Mouse (Mus musculus) heart, adult 18-20 months (tissue): ENCODE measurements at regions not wholly inside any gene's neighbourhood (a gene's known extent, or its start where the extent isn't known, plus 50 kb on each side); places are given as distances from the start of the nearest gene placed in this dataset.

Experiments
- DNase-seq, 2 experiments: peaks; one replicate each; pipeline ENCODE4 v3.0.0; 2021 to 2022; ENCODE audit warnings: mixed read lengths in 1 of 2

DNA sequence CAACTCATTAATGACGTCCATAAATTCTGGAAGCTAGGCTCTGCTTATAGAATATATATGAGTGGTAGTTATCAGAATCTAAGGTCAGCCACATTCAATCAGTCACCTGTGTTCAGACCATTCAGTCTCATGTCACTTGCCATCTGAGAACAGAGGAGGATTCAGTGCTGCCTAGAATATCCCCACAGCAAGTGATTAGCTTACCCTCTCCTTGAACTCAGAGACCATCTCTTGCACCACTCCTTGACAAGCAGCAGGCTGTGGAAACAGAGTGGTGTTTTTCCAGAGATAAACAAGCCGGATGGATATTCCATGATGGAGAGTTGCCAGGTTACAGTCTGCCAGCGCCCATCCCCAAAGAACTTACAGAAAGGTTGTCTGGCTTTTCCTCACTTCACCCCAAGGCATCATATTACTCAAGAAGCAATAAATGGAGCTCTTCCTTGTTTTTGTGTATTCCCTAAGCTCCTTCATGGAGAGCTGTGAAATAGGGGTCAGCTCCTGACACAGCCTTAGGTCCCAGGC is 291.9 kb upstream of the Thbs1 start:
- no peak for DNase-seq

- no peak for DNase-seq
Measured at GRCm38 (mm10) chr2:117820708-117821107, 291.0 kb upstream of the Thbs1 start.

DNA sequence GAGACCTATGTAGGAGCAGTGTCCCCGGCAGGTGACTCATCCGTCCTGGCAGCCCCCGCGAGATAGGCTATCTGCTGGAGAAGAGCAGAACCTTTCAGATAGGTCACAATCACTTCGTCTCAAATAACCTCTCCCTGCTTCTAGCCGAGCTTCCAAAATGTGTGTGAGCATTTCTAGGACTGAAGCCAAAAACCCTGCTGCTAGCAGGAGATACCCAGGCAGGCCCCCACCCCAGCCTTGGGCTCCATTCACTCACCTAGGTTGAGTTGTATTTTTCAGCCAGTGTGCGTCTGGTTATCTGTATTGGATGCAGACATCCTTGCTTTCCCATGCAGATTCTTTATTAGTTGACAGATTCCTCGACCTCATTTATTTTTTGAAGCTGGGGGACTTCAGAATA is 286.6 kb upstream of the Thbs1 start:
- no peak for DNase-seq

DNA sequence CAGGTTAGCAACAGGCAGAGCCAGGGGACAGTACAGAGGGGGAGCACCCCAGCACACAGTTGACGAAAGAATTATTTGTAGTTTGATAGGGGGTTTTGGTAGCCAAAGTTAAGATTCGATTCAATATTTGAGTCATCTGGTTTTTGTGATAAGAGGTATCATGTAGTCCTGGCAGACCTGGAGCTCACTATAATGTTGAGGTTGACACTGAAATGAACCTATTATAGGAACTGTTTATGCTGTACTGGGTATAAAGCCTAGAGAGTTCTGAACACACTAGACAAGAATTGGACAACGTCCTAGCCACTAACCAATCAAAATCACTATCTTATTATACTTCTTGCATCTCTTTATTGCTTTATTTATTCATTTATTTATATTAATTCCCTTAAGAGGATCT is 284.4 kb upstream of the Thbs1 start:
- DNase-seq: no peak

DNA sequence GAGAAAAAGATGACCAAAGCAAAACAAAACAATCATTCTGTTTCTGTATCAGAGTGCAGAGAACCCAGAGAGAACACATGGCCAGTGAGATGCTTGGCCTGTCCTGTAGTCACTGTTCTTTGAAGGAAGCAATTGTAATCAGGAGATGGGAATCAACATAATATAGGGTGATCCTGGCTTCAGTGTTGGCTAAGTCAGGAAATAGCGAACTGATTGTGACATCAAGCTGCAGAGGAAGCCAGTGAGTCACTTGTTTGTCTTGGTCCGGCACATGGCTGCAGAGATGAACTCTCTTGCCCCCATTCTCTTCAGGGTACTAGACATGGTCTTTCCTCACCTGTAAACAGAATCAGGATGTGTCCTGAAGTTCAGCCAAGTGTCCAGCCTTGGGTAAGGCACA is 273.3 kb upstream of the Thbs1 start:
- DNase-seq: peak in 1 of 2 experiments; percentile 78

DNA sequence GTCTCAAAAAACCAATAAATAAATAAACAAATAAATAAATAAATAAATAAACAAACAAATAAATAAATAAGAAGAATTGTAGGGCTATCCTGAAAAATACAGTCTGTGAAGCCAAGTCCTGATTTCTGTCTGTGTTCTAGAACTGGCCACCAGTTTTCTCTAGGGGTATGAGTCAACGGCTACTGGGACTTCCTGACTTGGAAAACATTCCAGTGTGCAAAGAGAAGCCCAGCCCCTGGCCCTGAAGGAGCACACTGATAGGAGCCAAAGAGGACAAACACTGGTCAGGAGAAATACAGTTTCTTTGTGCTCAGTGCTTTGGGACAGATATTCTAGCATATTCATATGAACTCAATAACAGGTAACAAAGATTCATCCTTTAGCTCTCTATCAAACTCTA is 271.3 kb upstream of the Thbs1 start:
- peak; percentile 78 to 89 for DNase-seq

- no peak for DNase-seq
Measured at GRCm38 (mm10) chr2:117842309-117842986, 269.2 kb upstream of the Thbs1 start.

DNA sequence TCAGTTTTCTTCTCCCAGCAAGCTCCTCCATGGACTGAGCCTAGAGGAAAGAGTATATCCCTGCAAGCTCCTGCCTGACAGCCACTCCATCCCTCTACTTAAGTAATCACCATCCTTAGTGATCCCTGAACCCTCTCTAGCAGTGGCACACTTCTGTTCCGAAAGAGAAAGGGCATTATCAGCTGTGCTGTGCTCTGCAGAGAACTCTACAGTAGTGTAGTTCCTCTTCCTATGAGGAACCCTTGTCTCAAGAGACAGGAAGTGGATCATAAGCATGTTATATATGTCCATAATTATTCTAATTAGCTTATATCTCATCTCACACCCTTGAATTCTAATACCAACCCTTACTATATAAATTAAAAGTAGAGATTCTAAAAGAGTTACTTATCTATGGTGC is 259.2 kb upstream of the Thbs1 start:
- no peak for DNase-seq

DNA sequence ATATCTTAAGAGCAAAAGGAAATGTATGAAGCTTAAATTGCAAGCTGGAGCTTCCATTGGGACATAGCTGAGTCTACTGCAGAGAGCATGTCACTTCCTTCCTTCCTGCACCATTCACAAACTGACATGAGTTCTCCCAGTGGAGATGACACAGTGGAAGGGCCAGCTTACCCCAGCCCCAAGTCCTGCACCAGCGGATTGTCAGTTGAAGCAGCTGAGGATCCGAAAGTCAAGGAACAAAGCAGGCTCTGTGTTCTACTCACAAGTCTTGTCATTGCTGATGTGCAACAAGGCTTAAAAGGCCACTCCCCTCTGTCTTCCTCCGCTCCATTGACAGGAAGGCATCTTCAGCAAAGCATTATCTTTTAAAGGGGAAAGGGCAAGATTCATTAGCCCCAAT is 249.4 kb upstream of the Thbs1 start:
- no peak for DNase-seq

- no peak for DNase-seq
Measured at GRCm38 (mm10) chr2:117865119-117865518, 246.6 kb upstream of the Thbs1 start.

GRCm38 (mm10) chr2:117866946-117867345 is 244.7 kb upstream of the Thbs1 start:
- DNase-seq: peak in 1 of 2 experiments; percentile 7

- DNase-seq: peak in 1 of 2 experiments; percentile 29
Measured at GRCm38 (mm10) chr2:117867409-117867808, 244.3 kb upstream of the Thbs1 start.

DNA sequence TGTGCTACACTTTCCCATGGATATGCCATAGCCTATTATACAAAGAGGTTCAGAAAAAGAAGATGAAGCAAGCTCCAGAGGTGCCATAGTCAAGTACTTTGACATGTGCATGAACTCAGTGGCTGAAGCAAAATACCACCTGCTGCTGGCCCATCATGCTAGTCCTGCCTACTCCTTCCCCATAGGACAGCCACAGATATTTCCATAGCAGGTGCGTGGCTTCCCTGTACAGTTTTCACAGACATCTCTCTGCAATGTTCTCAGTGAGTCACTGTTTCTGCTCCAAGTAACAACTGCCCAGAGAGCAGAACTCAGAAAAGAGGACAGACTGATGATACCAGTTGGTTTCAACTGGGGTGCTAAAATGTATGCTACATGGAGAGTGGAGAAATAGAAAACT is 242.8 kb upstream of the Thbs1 start:
- DNase-seq: no peak

DNA sequence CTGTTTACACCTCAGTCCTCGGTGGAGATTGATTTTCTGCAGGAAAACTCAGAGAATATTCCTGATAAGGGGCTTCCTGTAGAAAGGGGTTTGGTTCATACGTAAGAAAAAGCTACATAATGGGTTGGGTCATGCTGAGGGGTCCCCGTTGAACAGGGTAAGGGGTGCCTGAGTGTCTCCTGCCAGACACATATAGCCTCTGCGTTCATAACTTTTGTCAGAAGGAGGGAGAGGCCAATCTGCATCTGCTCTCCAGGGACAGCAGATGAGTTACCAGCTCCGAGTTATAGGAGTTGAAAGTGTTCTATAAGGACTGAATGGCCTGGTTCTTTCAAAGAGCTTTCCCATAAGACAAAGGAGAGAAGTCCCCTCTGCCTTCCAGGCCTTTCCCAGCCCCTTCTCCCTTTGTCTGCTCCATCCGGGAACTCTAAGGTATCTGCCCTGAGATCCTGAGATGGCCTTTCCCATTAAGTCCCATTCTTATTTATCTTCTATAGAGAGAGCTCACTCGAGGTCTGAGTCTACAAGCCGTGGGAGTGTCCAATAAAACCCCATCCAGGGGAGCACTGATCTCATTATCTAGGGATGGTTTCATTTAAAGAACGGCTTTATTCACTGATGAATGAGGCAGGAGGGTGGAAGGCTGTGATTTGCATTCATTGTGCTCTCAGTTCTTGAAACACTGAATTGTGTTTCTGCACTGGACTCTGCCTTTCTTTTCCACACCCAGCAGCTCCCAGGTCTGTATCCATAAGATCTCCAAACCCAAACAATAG is 240.0 kb upstream of the Thbs1 start:
- DNase-seq: no peak

GRCm38 (mm10) chr2:117877816-117878215 is 233.9 kb upstream of the Thbs1 start:
- no peak for DNase-seq

- no peak for DNase-seq
Measured at GRCm38 (mm10) chr2:117882136-117882535, 229.5 kb upstream of the Thbs1 start.

DNA sequence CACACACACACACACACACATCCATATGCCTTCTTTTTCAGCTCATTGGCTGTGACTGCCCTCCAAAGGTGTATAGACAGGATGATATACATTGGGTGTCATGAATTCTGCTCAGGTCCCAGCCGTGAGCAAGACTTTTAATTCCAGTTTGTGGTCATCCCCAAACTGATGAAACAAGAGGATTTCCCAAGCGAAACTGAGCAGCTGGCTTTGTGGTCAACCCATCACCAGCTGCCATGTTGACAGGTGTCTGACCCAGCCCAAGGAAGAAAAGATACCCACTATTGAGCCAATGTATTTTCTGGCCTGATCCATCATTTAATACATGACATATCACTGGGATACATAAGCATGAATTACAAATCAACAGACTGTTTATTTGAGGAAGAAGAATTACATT is 228.8 kb upstream of the Thbs1 start:
- no peak for DNase-seq

GRCm38 (mm10) chr2:117886516-117886915 is 225.2 kb upstream of the Thbs1 start:
- DNase-seq: no peak

- no peak for DNase-seq
Measured at GRCm38 (mm10) chr2:117901311-117901710, 210.4 kb upstream of the Thbs1 start.

DNA sequence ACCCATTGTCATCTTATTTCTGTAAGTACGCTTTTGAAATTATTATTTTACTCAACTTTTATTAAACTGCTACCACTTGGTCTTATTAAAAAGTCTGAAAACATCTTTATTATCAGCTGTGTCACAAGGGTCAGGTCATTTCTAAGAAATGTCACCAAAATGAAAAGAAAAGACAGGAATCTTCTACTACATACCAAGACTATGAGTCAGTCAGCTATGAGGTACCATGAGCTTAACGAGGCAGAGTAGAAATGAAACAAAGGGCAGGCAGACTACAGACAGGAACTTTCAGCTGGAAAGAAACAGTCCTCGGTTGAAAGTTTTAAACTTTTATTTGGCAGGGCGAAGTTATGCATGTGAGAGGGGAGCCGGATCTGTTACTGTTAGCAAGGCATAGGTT is 208.8 kb upstream of the Thbs1 start:
- no peak for DNase-seq

- no peak for DNase-seq
Measured at GRCm38 (mm10) chr2:117903705-117904104, 208.0 kb upstream of the Thbs1 start.

DNA sequence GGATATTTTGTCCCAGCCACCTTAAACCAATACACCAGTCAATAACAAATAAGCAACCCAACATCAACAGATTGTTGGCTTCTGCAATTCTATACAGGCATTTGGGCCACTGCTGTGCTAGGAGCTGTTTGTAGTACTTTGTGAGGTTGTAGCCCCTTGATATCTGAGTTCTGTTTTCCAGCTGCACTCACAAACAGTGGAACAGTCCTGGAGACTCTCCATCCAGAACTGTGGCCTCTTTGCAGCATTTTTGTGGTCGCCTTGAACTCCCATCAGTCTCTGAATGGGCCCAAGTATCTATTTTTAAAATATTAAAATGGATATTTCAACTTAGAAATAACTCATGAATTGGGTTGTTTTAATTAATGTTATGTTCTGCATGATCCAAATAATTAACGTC is 205.2 kb upstream of the Thbs1 start:
- DNase-seq: no peak

- DNase-seq: no peak
Measured at GRCm38 (mm10) chr2:117910781-117911180, 200.9 kb upstream of the Thbs1 start.

DNA sequence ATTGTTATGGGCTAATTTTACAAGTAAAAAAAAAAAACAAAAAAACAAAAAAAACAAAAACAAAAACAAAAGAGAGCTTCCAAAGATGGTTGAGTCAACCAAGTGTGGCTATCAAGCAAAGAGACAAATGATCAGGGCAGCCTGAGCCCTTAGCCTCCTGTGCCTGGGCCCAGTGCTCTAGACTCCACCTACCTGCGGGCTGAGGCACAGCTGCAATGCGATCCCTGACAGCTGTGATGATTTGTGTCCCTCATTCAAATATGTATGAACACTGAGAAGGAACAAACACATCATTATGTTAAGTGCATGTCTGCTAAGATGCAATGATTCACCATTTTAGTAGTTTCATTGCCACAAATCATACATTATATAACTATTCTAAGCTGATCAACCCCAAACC is 199.0 kb upstream of the Thbs1 start:
- DNase-seq: no peak
